Mouse (Mus musculus): Measurements from ENCODE around the gene Tmprss12.
"Not testable (repeated sequence)": the region's sequence is repeated elsewhere in the genome, so short reads cannot be mapped to it uniquely, and the experiment has no call there.

DNA sequence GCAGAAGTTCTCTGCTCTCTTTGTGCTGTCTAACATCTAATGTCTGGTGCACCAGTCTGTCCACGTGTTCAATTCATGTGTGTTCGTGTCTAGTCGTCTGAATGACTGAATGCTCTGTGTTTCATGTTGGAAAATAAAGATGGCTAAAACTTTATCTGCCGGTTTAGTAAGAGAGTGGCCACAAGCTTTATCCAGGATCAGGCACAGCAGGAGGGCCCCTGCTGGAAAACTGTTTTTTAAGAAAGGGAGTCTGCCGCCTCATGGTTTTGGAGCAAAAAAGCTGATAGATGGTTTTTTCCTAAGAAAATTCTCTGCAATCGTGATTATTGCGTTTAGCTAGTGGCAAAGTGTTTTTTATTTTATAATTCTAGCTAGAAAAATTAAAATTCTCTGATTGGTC lies 10.0 kb upstream of the Tmprss12 start:
- not testable (repeated sequence) for TF ChIP-seq CTCF (IDR thresholded peaks at IDR 0.05; ENCODE audit: borderline replicate concordance, insufficient read depth, low read depth, low read length); POLR2A (IDR thresholded peaks at IDR 0.05; ENCODE audit: borderline replicate concordance, insufficient read depth, low read length)
